Mouse (Mus musculus): ENCODE data around the gene B230104I21Rik. TPM values are rescaled to one million over a fixed set of nuclear protein-coding genes. Genes with fewer than 3 reads are reported as not detected.
A peak's percentile ranks its signal among the peaks of the same experiment; 100 is the strongest.

B230104I21Rik gene
- total RNA-seq, 2 experiments from 2014 or later, result 0.46 TPM; not detected in 1

DNA sequence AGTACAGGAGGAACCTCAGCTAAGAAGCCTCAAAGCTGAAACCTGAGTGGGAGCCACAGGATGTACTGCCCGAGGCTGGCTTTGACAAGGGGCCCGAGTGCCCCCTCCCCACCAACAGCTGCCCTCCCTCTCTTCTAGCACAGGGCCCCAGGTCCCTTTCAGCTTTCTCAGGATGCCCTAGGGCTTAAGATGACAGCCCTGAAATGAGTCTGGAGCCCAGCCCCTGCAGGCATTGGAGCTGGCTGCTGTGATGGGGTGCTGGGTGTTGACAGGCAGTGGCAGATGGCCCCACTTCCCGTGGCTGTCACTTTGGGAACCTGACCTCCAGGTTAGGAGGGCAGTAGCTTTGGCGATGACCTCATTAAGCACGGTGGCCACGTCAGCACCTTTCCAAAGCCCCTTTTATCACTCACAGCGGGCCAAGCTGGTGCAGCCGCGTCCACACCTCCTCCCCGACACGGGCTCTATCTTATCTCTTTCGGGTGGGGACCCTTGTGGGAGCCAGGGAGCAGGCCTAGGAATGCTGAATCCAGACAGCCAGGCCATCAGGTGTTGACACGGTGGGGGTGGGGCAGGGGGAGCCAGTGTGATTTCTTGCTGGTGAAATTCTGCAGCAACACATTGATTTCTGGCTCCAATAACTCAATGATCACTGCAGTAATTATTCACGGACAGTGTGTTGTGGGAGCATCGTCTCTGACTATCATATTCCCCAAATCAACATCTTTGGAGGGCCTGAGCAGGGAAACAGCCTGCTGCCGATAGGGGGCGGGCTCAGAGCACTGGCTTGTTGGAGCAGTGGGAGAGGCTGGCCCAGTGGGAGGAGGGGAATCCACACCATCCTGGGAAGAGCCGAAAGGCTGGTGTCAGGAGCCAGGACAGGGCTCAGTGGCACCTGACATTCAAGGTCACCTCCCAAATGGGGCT, 57.5 kb downstream of the B230104I21Rik start:
- no peak for DNase-seq

GRCm38 (mm10) chr4:154394123-154394722, 58.3 kb downstream of the B230104I21Rik start:
- peak in 1 of 2 experiments; percentile 49 for DNase-seq

- no peak for DNase-seq
Measured at GRCm38 (mm10) chr4:154396652-154397301, 60.9 kb downstream of the B230104I21Rik start.

Other genes with a start within 250 kb of the B230104I21Rik start
- 1 to 10 TPM; 1.6 to 3.1 TPM for gene Trp73, start 195.9 kb upstream of the B230104I21Rik start, total RNA-seq (2021)
- 10 to 100 TPM; 33.8 to 36.0 TPM for gene Wrap73, start 193.8 kb upstream of the B230104I21Rik start, total RNA-seq (2021)
- gene Tprgl, start 175.5 kb upstream of the B230104I21Rik start, total RNA-seq (2021), result 100 to 1,000 TPM; 161 to 177 TPM
- 1 to 10 TPM; 5.1 to 5.2 TPM for gene Megf6, start 165.4 kb upstream of the B230104I21Rik start, total RNA-seq (2021)
- under 1 TPM; 0.33 to 0.72 TPM for gene Arhgef16, start 34.5 kb upstream of the B230104I21Rik start, total RNA-seq (2021)

Measured in layer of hippocampus, postnatal 36 days (tissue).